Mouse (Mus musculus): ENCODE measurements at regions not wholly inside any gene's neighbourhood (a gene's known extent, or its start where the extent isn't known, plus 50 kb on each side); places are given as distances from the start of the nearest gene placed in this dataset.

DNA sequence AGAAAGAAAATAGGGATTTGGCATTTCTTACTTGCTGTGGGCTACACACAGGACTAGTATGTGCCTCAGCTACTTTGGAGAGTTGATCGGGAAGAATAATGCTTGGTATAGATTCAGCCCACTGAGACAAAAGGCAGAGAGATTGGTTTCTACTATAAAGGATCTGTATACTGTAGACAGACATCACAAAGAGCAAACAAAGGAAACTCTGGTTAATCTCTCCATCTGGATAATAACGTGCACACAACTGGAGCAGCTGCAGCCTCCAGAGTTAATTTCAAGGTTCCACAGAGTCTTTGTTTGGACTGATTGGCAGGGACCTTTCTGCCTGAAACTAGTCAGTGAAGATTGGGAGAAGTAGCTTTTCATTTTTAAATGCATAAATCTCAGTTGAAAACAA lies 322.5 kb upstream of the Mms22l start:
- TF ChIP-seq POLR2A (IDR thresholded peaks at IDR 0.05; ENCODE audit: insufficient read depth, low read length) = no peak
- TF ChIP-seq CTCF (IDR thresholded peaks at IDR 0.05; ENCODE audit: low read depth, low read length) = no peak
- TF ChIP-seq EP300 (IDR thresholded peaks at IDR 0.05; ENCODE audit: insufficient read depth, low read depth, low read length) = no peak

Data from ES-Bruce4 (cell line).